Mouse (Mus musculus) kidney, postnatal 36 days (tissue): Measurements from ENCODE around the gene Duoxa2.

Experiments
- DNase-seq, 2 experiments: peaks; one replicate each; pipeline ENCODE4 v3.0.0; 2021 to 2022; ENCODE audit warnings: mixed read lengths in 2 of 2

Gene Duoxa2

GRCm38 (mm10) chr2:122298596-122299490 is at the start of gene Duoxa2:
Duoxa2 (plus strand) TSS chr2:122298900.
- peak; percentile 20 to 48 for DNase-seq

GRCm38 (mm10) chr2:122255997-122256396 is 42.7 kb upstream of the Duoxa2 start:
- no peak for DNase-seq

- DNase-seq, result no peak
These were observed 38.0 kb upstream of the Duoxa2 start for GRCm38 (mm10) chr2:122260729-122261128.

- no peak for DNase-seq
These were observed 34.0 kb upstream of the Duoxa2 start for GRCm38 (mm10) chr2:122264690-122265089.

- DNase-seq, result peak; percentile 32 to 45
These were observed 32.1 kb upstream of the Duoxa2 start for GRCm38 (mm10) chr2:122266407-122267193.

GRCm38 (mm10) chr2:122278769-122279168 is 19.9 kb upstream of the Duoxa2 start:
- DNase-seq, result no peak

- DNase-seq, result no peak
These were observed 14.6 kb upstream of the Duoxa2 start for GRCm38 (mm10) chr2:122284091-122284490.

GRCm38 (mm10) chr2:122286137-122286536 is 12.6 kb upstream of the Duoxa2 start:
- DNase-seq, result no peak

- no peak for DNase-seq
These were observed 3.8 kb upstream of the Duoxa2 start for GRCm38 (mm10) chr2:122294916-122295315.

GRCm38 (mm10) chr2:122297271-122298095 is 1.2 kb upstream of the Duoxa2 start:
- DNase-seq, result no peak

- no peak for DNase-seq
These were observed 602 bp upstream of the Duoxa2 start, which contains the start of gene Duox2 for GRCm38 (mm10) chr2:122298096-122298499. Duox2 (minus strand) TSS chr2:122298449.

- no peak for DNase-seq
These were observed 1.4 kb downstream of the Duoxa2 start for GRCm38 (mm10) chr2:122299911-122300655.

- DNase-seq, result no peak
These were observed 1.9 kb downstream of the Duoxa2 start for GRCm38 (mm10) chr2:122300656-122301020.

GRCm38 (mm10) chr2:122301081-122301920 is 2.6 kb downstream of the Duoxa2 start:
- DNase-seq, result peak; percentile 13 to 56

GRCm38 (mm10) chr2:122301921-122302573 is 3.3 kb downstream of the Duoxa2 start:
- DNase-seq, result no peak

- peak; percentile 73 to 84 for DNase-seq
These were observed 4.0 kb downstream of the Duoxa2 start for GRCm38 (mm10) chr2:122302574-122303241.

GRCm38 (mm10) chr2:122304544-122304943 is 5.8 kb downstream of the Duoxa2 start:
- no peak for DNase-seq

GRCm38 (mm10) chr2:122305097-122305892 is 6.6 kb downstream of the Duoxa2 start:
- no peak for DNase-seq

- no peak for DNase-seq
These were observed 7.5 kb downstream of the Duoxa2 start for GRCm38 (mm10) chr2:122306184-122306583.
